Mouse (Mus musculus) heart, postnatal 36 days (tissue): ENCODE measurements around the gene Zfp952. TPM values are rescaled to one million over a fixed set of nuclear protein-coding genes. Genes with fewer than 3 reads are reported as not detected.
"Not testable (repeated sequence)": the region's sequence is repeated elsewhere in the genome, so short reads cannot be mapped to it uniquely, and the experiment has no call there.

Experiments
- DNase-seq, 2 experiments: peaks; one replicate each; pipeline ENCODE4 v3.0.0; 2021 to 2022
- intact Hi-C: fragments of 180-260 bp; cut with DNase I; formaldehyde crosslinking; loops from one replicate; pipeline ENCODE4 v1.15.1; 2025
- total RNA-seq, 2 experiments: library from RNA; stranded (reverse); gene quantifications; 2 replicates each; pipeline ENCODE4 v1.2.3; 2021

The Zfp952 gene
- 1 to 10 TPM; 5.9 to 7.1 TPM for total RNA-seq

DNA sequence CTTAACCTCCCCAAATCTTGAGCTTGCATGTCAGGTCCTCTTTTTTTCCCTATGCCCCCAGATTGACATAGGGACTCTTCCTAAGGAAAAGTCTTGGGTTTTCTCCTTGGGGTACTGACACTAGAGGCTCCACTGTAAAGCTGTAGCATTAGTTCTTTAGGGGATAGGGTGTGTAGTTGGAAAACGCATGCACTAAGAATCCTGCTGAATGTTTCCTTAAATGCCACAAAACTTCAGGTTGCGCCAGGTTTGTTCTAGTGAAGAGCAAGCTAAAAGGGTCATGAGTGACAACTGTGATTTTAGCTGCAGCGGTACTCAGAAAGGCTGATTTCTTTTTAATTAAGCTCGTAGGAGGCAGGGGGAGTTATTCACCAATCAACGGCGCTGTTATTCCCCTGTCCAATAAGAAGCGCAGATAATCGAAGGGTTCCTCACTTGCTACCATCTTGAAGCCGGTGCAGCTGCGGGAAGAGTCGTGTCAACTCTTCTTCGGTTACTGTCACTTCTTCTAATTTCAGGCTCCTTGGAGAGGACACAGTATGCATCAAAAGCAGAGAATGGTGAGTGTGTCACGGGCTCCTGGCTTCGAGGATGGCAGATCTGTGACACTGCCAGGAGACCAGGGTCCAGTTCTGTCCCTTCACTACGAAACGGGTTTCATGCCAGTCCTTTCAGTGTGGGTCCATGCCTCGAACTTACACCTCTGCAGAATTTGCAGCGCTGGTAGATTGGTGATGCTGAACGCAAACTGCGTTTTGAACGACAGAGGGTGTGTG lies at the start of gene Zfp952:
Zfp952 (plus strand) TSS at position 431 of the 776 bp plus-strand sequence.
- intact Hi-C loops, result loop anchor here (5.0 kb wide), 1 partner anchor 99 kb away; no protein-coding TSS in a partner anchor
- DNase-seq, result peak; percentile 85 to 86

DNA sequence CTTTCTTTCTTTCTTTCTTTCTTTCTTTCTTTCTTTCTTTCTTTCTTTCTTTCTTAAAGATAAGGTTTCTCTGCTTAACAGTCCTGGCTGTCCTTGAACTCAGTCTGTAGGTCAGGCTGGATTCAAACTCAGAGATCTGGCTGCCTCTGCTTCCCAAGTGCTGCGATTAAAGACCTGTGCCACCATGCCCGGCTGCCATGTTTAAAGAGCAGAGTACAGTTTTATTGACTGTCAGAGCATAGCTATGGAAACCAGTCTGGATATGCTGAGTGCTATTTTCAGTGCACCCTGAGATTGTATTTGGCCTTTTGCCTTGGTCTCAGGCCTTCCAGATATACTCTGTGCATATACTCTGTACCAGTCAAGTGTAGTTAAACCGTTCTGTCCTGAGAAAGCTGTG lies 49.3 kb upstream of the Zfp952 start:
- DNase-seq, result no peak
- intact Hi-C loops, result no loop called here

DNA sequence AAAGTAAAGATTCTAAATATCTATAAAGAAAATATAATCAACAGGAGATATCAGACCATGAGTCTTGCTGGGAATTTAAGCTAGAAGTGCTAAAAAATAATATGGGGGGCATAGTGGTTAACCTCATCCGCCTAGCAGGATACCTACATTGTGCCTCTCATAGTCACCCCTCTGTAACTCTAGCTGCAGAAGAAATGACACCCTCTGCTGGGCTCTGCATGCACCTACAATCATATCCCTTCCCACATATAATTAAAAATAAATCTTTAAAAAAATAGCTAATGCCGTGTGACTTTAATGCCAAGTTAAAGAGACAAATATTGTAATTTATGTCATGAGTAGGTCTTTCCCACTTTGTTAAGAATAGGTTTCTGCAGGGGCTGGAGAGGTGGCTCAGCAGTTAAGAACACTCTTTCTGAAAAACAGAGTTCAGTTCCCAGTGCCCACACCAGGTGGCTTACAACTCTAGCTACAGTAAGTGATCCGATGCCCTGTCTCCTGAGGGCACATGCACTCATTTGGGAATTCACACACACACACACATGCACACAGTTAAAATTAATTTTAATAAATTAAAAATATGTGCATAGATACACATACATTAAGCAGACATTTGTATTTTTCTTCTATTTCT lies 48.4 kb upstream of the Zfp952 start:
- intact Hi-C loops, result loop anchor here (5.0 kb wide), 2 partner anchors 52 to 157 kb away; partner anchors contain the start of genes Zfp870 and Zfp871
- DNase-seq, result no peak

DNA sequence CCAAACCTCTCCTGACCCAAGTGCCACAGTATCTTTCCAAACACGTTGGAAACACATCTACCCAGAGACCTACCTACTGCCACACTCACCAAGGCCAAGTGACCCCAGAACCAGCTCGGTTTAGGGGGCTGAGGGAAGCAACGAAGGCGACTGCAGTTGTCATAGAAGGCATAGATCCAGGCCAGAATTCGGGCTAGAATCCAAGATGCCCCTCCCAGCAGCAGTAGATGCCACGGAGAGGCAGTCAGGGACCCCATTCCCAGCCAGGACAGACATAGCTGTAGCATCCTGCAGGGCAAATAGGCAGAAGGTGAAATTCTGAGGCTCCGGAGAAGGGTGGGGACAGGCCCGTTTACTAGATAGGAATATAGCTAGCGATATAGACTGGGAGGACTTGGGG lies 46.2 kb upstream of the Zfp952 start:
- DNase-seq, result peak in 1 of 2 experiments; percentile 25

DNA sequence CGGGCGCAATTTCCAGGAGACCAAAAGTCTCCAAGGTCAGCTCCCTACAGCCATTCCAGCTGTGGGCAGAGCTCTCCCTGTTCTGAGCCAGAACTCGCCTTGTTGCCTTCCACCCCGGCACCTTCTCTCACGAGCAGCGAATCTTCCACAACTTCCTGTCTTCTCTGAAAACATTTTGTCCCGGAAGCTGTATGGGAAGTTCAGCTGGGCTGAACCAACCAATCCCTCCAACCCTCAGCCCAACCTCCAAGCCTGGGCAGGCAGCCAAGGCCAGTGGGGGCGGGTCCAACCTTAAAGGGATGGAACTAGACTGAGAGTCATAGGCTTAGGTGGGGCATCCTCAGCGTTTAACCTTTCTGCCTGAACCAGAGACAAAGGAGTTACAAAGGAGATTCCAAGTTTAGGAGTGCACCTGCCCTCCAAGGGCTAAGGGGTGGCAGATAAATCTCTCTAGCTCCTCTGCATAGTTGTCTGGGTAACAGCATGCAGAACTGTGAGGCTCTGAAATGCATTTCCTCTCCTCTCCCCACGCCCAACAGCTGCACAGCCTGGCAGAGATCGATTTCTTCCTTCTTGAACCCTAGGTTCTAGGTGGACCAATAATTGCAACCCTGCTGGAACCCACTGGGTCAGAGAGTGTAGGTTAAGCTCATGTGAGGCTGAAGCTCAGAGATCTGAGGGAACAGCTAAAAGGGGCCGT lies 45.6 kb upstream of the Zfp952 start, which contains the start of gene Cyp4f13:
Cyp4f13 (minus strand) TSS at position 188 of the 700 bp plus-strand sequence.
- intact Hi-C loops, result loop anchor here (2.0 to 5.0 kb wide), 3 partner anchors 17 to 160 kb away; partner anchors contain the start of genes Zfp472, Zfp870 and Zfp871
- DNase-seq, result peak; percentile 99 to 100

More for the DNA sequence above, 46.2 kb upstream of the Zfp952 start:
- intact Hi-C loops, result loop anchor here (2.0 to 5.0 kb wide), 3 partner anchors 18 to 159 kb away; partner anchors contain the start of genes Zfp472, Zfp870 and Zfp871

DNA sequence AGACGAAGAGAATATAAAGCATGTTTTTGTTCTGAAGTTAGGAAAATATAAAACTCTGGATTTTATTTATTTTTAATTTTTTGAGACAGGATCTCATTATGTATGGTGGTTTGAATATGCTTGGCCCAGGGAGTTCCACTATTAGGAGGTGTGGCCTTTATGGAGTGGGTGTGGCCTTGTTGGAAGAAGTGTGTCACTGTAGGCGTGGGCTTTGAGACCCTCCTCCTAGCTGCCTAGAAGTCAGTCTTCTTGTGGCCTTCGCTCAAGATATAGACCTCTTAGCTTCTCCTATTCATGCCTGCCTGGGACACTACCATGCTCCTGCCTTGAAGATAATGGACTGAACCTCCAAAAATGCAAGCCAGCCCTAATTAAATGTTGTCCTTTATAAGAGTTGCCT lies 42.8 kb upstream of the Zfp952 start:
- intact Hi-C loops, result loop anchor here (2.0 to 5.0 kb wide), 4 partner anchors 93 to 421 kb away; no protein-coding TSS in a partner anchor

DNA sequence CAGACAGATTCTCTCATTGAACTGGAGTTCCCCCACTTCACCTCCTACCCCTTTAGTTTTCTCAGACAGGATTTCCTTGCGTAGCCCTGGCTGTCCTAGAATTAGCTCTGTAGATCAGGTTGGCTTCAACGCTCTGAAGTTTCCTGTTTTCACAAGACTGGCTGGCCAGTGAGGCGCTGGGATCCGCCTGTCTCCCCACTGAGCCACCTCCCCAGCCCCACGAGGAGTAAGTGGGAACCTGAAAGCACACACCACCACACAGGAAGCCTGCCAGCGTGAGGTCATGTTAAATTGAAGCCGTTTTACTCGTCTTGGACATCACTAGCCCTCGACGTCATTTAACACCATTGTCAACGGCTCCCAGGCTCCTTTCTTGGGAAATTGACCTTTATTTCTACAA lies 41.9 kb upstream of the Zfp952 start:
- intact Hi-C loops, result loop anchor here (1.0 to 5.0 kb wide), 6 partner anchors 47 to 422 kb away; no protein-coding TSS in a partner anchor

More for the DNA sequence above, 42.8 kb upstream of the Zfp952 start:
- DNase-seq, result no peak

DNA sequence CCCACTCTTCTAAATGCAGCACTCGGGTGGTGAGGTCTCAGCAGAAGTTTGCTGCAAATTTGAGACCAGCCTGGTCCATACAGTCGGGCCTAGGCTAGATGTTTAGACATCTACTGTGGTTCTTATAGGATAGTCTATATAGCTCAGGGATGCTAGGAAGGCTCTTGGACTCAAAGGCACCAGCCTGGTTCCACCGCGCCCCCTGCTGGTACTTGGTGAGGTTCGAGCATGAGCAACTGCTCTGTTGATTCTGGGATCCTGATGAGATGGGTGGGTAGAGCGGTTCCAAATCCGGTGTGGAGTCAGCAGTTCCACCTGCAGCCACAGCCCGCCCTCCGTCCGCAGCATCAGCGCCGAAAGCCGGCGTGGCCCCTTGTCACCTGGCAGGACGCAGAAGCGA lies 41.5 kb upstream of the Zfp952 start:
- intact Hi-C loops, result loop anchor here (1.0 to 5.0 kb wide), 6 partner anchors 47 to 423 kb away; no protein-coding TSS in a partner anchor
- peak; percentile 83 to 91 for DNase-seq

More for the DNA sequence above, 41.9 kb upstream of the Zfp952 start:
- DNase-seq, result no peak

DNA sequence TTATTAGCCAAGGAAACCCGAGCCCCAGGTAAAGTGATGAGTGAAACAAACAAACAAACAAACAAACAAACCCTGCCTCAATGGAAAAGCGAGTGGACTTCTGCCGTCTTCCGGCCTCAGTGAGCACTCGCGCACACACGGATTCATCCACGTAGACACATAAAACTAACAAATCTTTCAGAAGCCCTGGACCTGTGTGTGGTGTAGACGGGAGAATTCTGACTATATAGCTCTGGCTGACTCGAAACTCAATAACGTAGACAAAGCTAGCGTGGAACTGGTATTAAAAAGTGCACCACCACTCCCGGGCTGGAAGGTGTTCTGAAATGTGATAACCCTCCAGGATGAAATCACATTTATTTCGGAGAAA lies 27.7 kb upstream of the Zfp952 start:
- intact Hi-C loops, result loop anchor here (2.0 kb wide), 1 partner anchor 18 kb away; the partner anchor contains the start of gene Cyp4f13
- DNase-seq, result no peak

DNA sequence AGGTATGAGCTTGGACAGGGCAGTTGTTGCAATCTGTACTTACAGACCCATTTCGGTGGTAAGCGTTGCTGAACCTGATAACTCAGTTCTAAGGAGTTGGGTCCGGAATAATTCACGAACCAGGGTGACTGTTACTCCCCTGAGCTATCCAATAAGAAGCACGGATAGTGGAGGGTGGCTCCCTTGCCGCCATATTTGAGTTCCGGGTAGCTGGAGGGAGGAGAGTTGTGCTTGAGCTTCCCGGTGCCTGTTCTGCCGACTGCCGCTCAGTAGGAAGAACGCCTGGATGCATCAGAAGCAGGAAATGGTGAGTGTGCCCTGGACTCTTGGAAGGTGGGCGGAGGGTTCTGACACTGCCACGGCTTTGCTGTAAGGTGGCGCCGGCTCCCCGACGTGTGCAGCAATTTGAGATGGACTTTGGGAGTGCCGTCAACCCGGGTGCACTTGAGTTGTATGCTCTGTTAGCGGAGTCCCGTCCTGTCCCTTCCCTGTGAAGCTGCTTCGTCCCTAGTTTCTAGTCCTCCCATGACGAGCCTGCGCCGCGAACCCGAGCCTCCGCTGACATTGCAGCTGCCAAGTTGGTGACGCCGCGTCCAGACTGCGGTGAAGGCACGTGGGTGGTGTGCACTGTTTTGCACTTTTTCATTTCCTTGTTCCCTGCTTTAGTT lies 27.2 kb upstream of the Zfp952 start, which contains the start of gene Zfp472:
Zfp472 (plus strand) TSS at position 192 of the 668 bp plus-strand sequence.
- DNase-seq, result peak; percentile 90 to 92
- intact Hi-C loops, result loop anchor here (2.0 kb wide), 1 partner anchor 19 kb away; the partner anchor contains the start of gene Cyp4f13

DNA sequence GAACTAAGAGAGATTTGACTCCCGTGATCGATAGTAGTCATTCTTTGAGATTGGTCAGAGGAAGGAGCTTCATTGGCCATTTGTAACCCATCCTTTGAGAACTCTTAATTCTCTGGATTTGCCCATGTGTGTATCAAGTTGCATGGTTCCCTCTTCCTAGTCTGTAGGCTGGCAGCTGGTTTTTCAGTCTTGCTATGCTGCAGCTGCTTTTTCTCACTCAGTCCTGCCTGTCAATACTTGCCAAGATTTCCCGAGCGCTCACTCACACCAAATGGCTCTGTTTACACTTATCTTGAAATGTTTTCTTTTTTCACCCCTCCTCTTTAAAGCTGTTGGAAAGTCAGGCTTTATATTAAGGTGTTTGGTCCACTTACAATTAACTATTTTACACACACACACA lies 11.6 kb upstream of the Zfp952 start:
- DNase-seq, result no peak
- intact Hi-C loops, result no loop called here

DNA sequence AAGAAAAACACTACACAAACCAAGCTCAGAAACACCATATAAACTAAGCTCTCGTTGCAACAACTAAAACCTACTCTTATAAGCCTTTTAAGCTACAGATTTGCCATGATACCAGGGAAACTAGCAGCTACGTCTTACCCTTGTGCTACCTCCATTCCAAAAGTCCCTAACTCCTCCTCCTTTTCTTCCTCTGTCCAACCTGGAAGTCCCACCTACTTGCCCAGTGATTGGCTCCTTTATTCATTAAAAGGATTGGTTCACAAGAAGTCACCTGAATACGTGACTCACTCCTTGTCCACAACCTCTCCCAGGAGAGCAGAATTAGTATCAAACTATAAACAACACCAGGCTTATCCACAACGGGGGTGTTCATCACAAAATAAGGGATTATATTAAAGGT lies 6.6 kb upstream of the Zfp952 start:
- intact Hi-C loops, result no loop called here

DNA sequence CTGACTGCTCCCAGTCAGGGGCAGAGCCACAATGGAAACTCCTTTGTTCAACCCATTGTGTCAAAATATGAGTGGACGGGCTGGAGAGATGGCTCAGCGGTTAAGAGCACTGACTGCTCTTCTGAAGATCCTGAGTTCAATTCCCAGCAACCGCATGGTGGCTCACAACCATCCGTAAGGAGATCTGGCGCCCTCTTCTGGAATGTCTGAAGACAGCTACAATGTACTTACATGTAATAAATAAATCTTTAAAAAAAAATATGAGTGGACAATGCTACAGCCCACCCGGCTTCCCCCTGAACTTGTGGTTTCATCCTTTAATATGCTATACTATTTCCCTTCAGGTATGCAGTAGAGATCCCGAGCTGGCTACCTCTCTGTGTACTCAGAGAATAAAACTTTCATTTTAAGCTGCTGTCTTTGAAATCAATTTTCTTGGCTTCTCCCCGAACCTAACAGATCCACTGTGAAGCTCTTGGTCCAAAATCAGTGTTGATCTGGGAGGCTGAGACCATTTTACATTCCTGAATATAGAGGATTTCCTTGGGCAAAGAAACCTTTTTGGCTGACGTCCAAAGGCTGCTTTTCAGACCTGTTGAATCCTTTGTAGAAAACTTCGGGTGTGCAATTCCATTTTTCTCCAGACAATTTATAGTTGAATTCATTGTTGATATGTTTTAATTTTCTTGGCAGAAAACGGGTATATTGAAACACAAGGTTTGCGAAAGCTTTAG lies 797 bp upstream of the Zfp952 start:
- DNase-seq, result peak; percentile 10 to 14
- intact Hi-C loops, result loop anchor here (5.0 kb wide), 1 partner anchor 100 kb away; no protein-coding TSS in a partner anchor

More for the DNA sequence above, 6.6 kb upstream of the Zfp952 start:
- no peak for DNase-seq

DNA sequence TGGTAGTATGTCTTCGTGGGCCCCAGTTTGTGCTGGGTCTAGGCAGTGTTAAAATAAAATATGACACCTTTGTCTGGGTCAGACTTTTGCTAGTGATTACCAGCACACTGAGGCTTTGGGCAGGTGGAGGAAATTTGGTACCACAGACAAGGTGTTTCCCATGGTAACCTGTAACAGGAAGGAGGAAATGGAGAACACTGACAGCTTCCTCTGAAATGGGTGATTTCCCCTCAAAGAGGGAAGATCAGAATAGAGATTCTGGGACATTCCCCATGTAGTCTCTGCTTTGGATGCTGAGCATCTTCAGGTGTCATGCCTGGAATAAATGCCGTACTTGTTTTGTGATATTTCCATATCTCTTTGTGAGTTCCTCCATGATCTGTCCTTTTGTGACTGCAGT lies 5.6 kb downstream of the Zfp952 start:
- intact Hi-C loops, result no loop called here
- DNase-seq, result no peak

DNA sequence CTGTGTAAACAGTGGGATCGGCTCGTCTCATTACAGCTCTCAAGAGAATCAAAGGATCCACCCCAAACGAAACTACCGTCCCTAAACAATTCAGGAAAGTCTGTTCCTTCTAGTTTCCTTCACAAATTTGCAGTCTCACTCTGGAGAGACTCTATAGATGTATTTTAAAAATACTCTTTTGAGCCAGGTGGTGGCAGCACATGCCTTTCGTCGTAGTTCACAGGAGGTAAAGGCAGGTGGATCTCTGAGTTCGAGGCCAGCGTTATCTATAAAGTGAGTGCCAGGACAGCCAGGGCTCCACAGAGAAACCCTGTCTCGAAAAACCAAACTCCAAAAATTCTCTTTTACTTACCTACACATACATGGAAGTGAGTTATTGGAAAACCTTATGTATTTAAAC lies 15.4 kb downstream of the Zfp952 start:
- DNase-seq, result no peak
- intact Hi-C loops, result no loop called here

DNA sequence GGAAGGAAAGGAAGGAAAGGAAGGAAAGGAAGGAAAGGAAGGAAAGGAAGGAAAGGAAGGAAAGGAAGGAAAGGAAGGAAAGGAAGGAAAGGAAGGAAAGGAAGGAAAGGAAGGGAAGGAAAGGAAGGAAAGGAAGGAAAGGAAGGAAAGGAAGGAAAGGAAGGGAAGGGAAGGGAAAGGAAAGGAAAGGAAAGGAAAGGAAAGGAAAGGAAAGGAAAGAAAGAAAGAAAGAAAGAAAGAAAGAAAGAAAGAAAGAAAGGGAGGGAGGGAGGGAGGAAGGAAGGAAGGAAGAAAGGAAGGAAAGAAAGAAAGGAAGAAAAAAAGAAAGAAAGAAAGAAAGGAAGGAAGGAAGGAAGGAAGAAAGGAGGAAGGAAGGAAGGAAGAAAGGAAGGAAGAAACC lies 27.5 kb downstream of the Zfp952 start:
- intact Hi-C loops, DNase-seq: not testable (repeated sequence)

DNA sequence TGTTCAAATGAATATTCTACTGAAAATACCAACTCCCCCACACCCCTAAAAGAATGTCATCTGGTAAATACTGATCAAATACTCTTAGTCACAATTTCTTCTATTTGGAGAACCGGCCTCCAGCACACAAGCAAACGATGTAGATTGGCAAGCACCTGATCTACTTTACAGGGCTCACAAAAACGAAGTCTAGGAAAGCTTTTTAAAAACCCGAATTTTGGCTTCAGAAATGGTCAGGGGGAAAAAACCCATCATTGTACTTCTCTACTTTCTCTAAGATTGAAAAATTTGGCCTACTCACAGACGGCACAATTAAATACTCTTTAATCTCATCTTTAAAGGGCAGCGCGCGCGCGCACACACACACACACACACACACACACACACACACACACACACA lies 39.4 kb downstream of the Zfp952 start:
- intact Hi-C loops, result no loop called here
- no peak for DNase-seq

DNA sequence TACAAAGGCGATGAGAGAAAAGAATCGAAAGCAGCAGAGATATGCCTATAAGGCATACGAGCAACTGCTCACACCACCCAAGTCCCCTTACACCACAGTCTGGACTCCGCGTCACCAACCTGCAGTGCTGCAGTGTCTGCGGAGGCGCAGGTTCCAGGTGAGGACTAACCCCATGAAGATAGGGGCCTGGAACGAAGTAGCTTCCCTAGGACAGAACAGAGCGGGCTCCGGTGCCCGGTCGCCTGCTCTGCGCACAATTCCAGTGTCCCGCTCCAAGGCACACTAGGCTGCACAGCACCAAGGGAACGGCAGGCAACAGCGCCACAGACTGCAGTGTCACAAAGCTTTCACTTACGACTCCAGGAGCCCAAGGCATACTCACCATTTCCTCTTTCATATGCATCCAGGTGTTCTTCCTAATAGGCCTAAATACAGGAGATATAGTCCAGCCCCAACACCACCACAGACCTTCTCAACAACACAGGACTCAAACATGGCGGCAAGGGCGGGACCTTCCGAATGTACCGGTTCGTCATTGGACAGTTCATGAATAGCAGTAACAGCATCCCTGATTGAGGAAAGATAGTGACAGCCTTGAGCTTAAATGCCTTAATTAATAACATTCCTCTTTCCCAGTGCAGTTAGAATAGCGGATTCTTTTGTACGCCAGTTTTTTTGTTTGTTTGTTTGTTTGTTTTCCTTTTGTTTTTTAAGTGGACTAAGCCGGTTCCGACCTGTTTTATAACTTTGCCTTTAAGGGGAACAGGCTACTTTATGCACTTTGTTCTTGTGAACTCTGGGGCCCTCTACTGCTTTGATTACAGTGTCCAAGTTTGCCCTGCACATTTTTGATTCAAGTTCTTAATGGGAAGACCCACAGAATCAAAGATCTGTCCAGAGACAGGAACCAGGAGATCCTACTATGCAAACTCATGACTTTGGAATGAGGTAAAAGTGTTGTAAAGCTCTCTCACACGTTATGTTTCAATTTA lies 40.3 kb downstream of the Zfp952 start, which contains the start of gene Zfp763:
Zfp763 (minus strand) TSS at position 503 of the 992 bp plus-strand sequence.
- intact Hi-C loops, result no loop called here

More for the DNA sequence above, 40.3 kb downstream of the Zfp952 start, which contains the start of gene Zfp763:
- peak; percentile 68 to 77 for DNase-seq
